In the genomic region with DNA sequence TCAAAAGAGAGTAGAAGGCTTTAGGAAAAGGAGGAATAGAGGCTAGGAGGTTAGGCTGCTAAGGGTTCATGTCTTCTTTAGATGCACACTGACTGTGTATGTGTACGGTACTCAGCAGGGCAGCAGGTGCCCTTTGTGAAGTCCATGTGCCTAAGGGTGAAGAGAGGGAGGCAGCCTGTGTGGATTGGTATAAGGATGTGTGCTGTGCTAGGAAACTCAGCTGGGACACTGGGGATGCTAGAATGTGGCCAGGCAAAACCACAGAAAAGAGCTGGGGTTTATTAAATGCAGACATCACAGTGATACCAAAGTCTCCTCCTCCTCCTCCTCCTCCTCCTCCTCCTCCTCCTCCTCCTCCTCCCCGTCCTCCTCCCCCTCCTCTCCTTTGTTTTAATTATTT, we compare ENCODE assay signal across 20 mouse cellular contexts. TPM values are rescaled to one million over a fixed set of nuclear protein-coding genes. Genes with fewer than 3 reads are reported as not detected.
DNase-seq lines count a peak whose midpoint lies in the region; ATAC-seq lines count a peak whose summit lies in the region.
"Had no signal": no experiment of that assay in that cellular context is flagged by ENCODE, and none has a peak within 500 bp of the region (broad histone marks: within the 10 kb centered on the region; RNA-seq: fewer than 3 reads in every experiment).

No protein-coding gene starts in this region.

- peak overlapping the region; percentile 99 for H3K9ac ChIP-seq in forebrain, embryonic 12.5 days
- H3K9ac ChIP-seq in hindbrain, embryonic 14.5 days = peak overlapping the region; percentile 96
- peak overlapping the region; percentile 83 for H3K9ac ChIP-seq in midbrain, embryonic 16.5 days (ENCODE audit: low read depth, low read length)
- H3K9ac ChIP-seq: intestine, embryonic 15.5 days; limb, embryonic 12.5 days; liver, embryonic 14.5 days had no signal

- no peak for ATAC-seq in forebrain, embryonic 12.5 days (ENCODE audit: low FRiP score)
- ATAC-seq in hindbrain, embryonic 14.5 days (ENCODE audit: low FRiP score) = no peak
- ATAC-seq in midbrain, embryonic 16.5 days = no peak
- ATAC-seq in megakaryocyte, adult 5-6 weeks (ENCODE audit: poor library complexity, severe bottlenecking) = no peak
- ATAC-seq: intestine, embryonic 15.5 days had no signal

- no peak for DNase-seq in forebrain, embryonic 10.5 days (ENCODE audit: extremely low spot score, low spot score)
- DNase-seq in hindbrain, embryonic 14.5 days (ENCODE audit: low spot score) = no peak
- DNase-seq in frontal cortex, adult 2 months (ENCODE audit: extremely low spot score in 1 of 2, low spot score in 1 of 2) = no peak
- no peak for DNase-seq in spleen, postnatal 36 days (ENCODE audit: low spot score in 2 of 2)
- DNase-seq in frontal cortex, postnatal 10 days (ENCODE audit: low spot score in 2 of 2) = no peak
- DNase-seq: cerebellum, adult 9-11 months; gastrocnemius, postnatal 25 days; lung, postnatal 14 days; right cerebral cortex, adult 18-20 months; thymus, adult 18-20 months had no signal

- H3K9me3 ChIP-seq in forebrain, embryonic 10.5 days = no peaks in the 10 kb centered on the region
- H3K9me3 ChIP-seq in forebrain, embryonic 12.5 days = no peaks in the 10 kb centered on the region
- H3K9me3 ChIP-seq in hindbrain, embryonic 14.5 days (ENCODE audit: control insufficient read depth, low read length) = no peaks in the 10 kb centered on the region
- no peaks in the 10 kb centered on the region for H3K9me3 ChIP-seq in midbrain, embryonic 16.5 days (replicated peaks; ENCODE audit: control insufficient read depth, low read length, poor library complexity, severe bottlenecking)
- H3K9me3 ChIP-seq: intestine, embryonic 15.5 days had no signal

- H3K4me3 ChIP-seq in forebrain, embryonic 10.5 days = peak overlapping the region; percentile 78
- peak overlapping the region; percentile 83 for H3K4me3 ChIP-seq in forebrain, embryonic 12.5 days (replicated peaks)
- peak overlapping the region; percentile 68 for H3K4me3 ChIP-seq in hindbrain, embryonic 14.5 days (replicated peaks; ENCODE audit: low read length)
- peak overlapping the region; percentile 49 for H3K4me3 ChIP-seq in midbrain, embryonic 16.5 days (ENCODE audit: low read depth, low read length)
- H3K4me3 ChIP-seq: intestine, embryonic 15.5 days; limb, embryonic 12.5 days had no signal

- H3K4me1 ChIP-seq in forebrain, embryonic 10.5 days = peaks cover 99% of the 10 kb centered on the region
- H3K4me1 ChIP-seq in forebrain, embryonic 12.5 days = peaks cover 87% of the 10 kb centered on the region
- peaks cover 35% of the 10 kb centered on the region for H3K4me1 ChIP-seq in hindbrain, embryonic 14.5 days (replicated peaks; ENCODE audit: control insufficient read depth, insufficient read depth, low read length)
- H3K4me1 ChIP-seq in midbrain, embryonic 16.5 days (ENCODE audit: control insufficient read depth, insufficient read depth, low read length) = peaks cover 34% of the 10 kb centered on the region

- peaks cover 100% of the 10 kb centered on the region for H3K27me3 ChIP-seq in forebrain, embryonic 10.5 days (ENCODE audit: poor library complexity, severe bottlenecking)
- H3K27me3 ChIP-seq in forebrain, embryonic 12.5 days = peaks cover 84% of the 10 kb centered on the region
- H3K27me3 ChIP-seq in hindbrain, embryonic 14.5 days (ENCODE audit: control insufficient read depth, insufficient read depth, low read length) = 0 out of 2 replicates have a peak, but pooled peaks cover 3% of the 10 kb centered on the region
- peaks cover 6% of the 10 kb centered on the region for H3K27me3 ChIP-seq in midbrain, embryonic 16.5 days (ENCODE audit: control insufficient read depth, insufficient read depth, low read depth, low read length)

- H3K36me3 ChIP-seq in forebrain, embryonic 10.5 days (replicated peaks) = peaks cover 83% of the 10 kb centered on the region
- peaks cover 55% of the 10 kb centered on the region for H3K36me3 ChIP-seq in forebrain, embryonic 12.5 days (replicated peaks)
- H3K36me3 ChIP-seq in hindbrain, embryonic 14.5 days (replicated peaks; ENCODE audit: control insufficient read depth, insufficient read depth) = peaks cover 41% of the 10 kb centered on the region
- H3K36me3 ChIP-seq in midbrain, embryonic 16.5 days (ENCODE audit: control insufficient read depth, insufficient read depth, low read length) = no peaks in the 10 kb centered on the region
- H3K36me3 ChIP-seq: intestine, embryonic 15.5 days; limb, embryonic 12.5 days had no signal

- 27% methylated on average over 1 of the region's 2 CpGs for WGBS in forebrain, embryonic 10.5 days
- WGBS in forebrain, embryonic 12.5 days = 38% methylated on average over 1 of the region's 2 CpGs
- 8% methylated on average over 1 of the region's 2 CpGs for WGBS in hindbrain, embryonic 14.5 days
- WGBS in midbrain, embryonic 16.5 days = 25% methylated on average over 1 of the region's 2 CpGs

- peak overlapping the region; percentile 98 for H3K27ac ChIP-seq in forebrain, embryonic 10.5 days
- peak overlapping the region; percentile 99 for H3K27ac ChIP-seq in forebrain, embryonic 12.5 days
- peak overlapping the region; percentile 98 for H3K27ac ChIP-seq in hindbrain, embryonic 14.5 days
- peak overlapping the region; percentile 80 for H3K27ac ChIP-seq in midbrain, embryonic 16.5 days (ENCODE audit: low read length)
- H3K27ac ChIP-seq: intestine, embryonic 15.5 days; kidney, postnatal 0 days; limb, embryonic 12.5 days; liver, embryonic 14.5 days had no signal

- H3K4me2 ChIP-seq in forebrain, embryonic 12.5 days = peak overlapping the region; percentile 88
- peak overlapping the region; percentile 94 for H3K4me2 ChIP-seq in hindbrain, embryonic 14.5 days (replicated peaks)
- H3K4me2 ChIP-seq in midbrain, embryonic 16.5 days (ENCODE audit: low read length) = peak overlapping the region; percentile 70
- H3K4me2 ChIP-seq: heart, embryonic 11.5 days; intestine, embryonic 15.5 days; limb, embryonic 12.5 days had no signal

RNA-seq across cellular contexts. Expression of gene Rhbg, which starts 36.8 kb away (rescaled TPM):
- 0.37 and 0.38 TPM in 2 replicates for polyA plus RNA-seq in forebrain, embryonic 10.5 days (2016; fragmentation: Nextera tagmentation; extraction: Ambion mirVana)
- 0.28 TPM in 1 of 2 replicates, not detected in the other for polyA plus RNA-seq in forebrain, embryonic 12.5 days (2016; fragmentation: Nextera tagmentation; extraction: Ambion mirVana)
- polyA plus RNA-seq in hindbrain, embryonic 14.5 days (2014; fragmentation: Nextera tagmentation; extraction: Ambion mirVana) = 0.48 and 0.76 TPM in 2 replicates
- polyA plus RNA-seq in midbrain, embryonic 16.5 days (2015; fragmentation: Nextera tagmentation; extraction: Ambion mirVana) = 0.18 and 0.21 TPM in 2 replicates
- total RNA-seq in megakaryocyte, adult 5-6 weeks (2015) = not detected in 2 replicates
- not detected in 2 replicates for total RNA-seq in megakaryocyte, adult 5-6 weeks (2017)
- polyA plus RNA-seq in frontal cortex, adult 2 months (2012; rRNA removed) = not detected in 2 replicates
- total RNA-seq: gastrocnemius, postnatal 25 days; heart, postnatal 25 days; left cerebral cortex, adult 8-10 months had no signal
